Mouse (Mus musculus) heart, postnatal 0 days (tissue): Measurements from ENCODE around the gene Selenbp1. TPM values are rescaled to one million over a fixed set of nuclear protein-coding genes. Genes with fewer than 3 reads are reported as not detected.

ENCODE experiments used
- ATAC-seq: fragments of 200-750 bp; cut with Nextera tagmentation; 2 replicates; pipeline ENCODE4 v1.8.0; 2017; ENCODE audit warnings: low read depth, moderate number of reproducible peaks, moderate library complexity; ENCODE audit not compliant: insufficient read depth
- DNase-seq: peaks from one replicate; pipeline ENCODE4 v3.0.0-alpha.2; 2016; ENCODE audit warnings: low spot score
- H3K27ac ChIP-seq: fragments of 300-500 bp; sonication (generic); 2 replicates; pipeline ENCODE4 v1.5.1; 2014; ENCODE audit warnings: low read depth, mild to moderate bottlenecking
- H3K27me3 ChIP-seq: fragments of 300-500 bp; sonication (generic); 2 replicates; pipeline ENCODE4 v1.6.1; 2014; ENCODE audit warnings: low read length, mixed read lengths; ENCODE audit not compliant: control insufficient read depth, insufficient read depth
- H3K36me3 ChIP-seq: fragments of 300-500 bp; sonication (generic); replicated peaks from 2 replicates; pipeline ENCODE4 v1.6.1; 2014; ENCODE audit warnings: low read length, mixed read lengths; ENCODE audit not compliant: control insufficient read depth, insufficient read depth
- H3K4me1 ChIP-seq: fragments of 300-500 bp; sonication (generic); 2 replicates; pipeline ENCODE4 v1.6.1; 2014; ENCODE audit warnings: antibody characterized with exemption; ENCODE audit not compliant: control insufficient read depth, insufficient read depth
- H3K4me2 ChIP-seq: fragments of 300-500 bp; sonication (generic); 2 replicates; pipeline ENCODE4 v1.6.1; 2014; ENCODE audit warnings: low read depth, mild to moderate bottlenecking, low read length, moderate library complexity
- H3K4me3 ChIP-seq: fragments of 300-500 bp; sonication (generic); 2 replicates; pipeline ENCODE4 v1.5.1; 2014; ENCODE audit warnings: low read depth, low read length
- H3K9ac ChIP-seq: fragments of 300-500 bp; sonication (generic); replicated peaks from 2 replicates; pipeline ENCODE4 v1.6.1; 2014; ENCODE audit warnings: low read depth, low read length, mixed read lengths
- H3K9me3 ChIP-seq: fragments of 300-500 bp; sonication (generic); replicated peaks from 2 replicates; pipeline ENCODE4 v1.6.1; 2016; ENCODE audit warnings: low read length; ENCODE audit not compliant: control insufficient read depth
- CTCF ChIP-seq: IDR thresholded peaks from 2 replicates; pipeline ENCODE4 v1.5.1; 2016; ENCODE audit warnings: antibody characterized with exemption, control low read depth, low read depth
- EP300 ChIP-seq: IDR thresholded peaks from 2 replicates; pipeline ENCODE4 v1.6.1; 2016; ENCODE audit warnings: antibody characterized with exemption, low read depth
- WGBS: fragments of 180-500 bp; shearing (Covaris S2); extraction: QIAGEN DNeasy Blood & Tissue Kit; methylation state at CpG from one replicate; pipeline ENCODE4 v1.1.7; 2014; 5-methylcytosine and 5-hydroxymethylcytosine counted together
- polyA plus RNA-seq: library from polyadenylated mRNA; unstranded; fragments of >200 nt; fragmentation: Nextera tagmentation; extraction: Ambion mirVana; gene quantifications from 2 replicates; pipeline ENCODE4 v1.2.1, GENCODE M21; 2015
- total RNA-seq: library from RNA; depleted of rRNA; stranded (reverse); fragments of >200 nt; gene quantifications from 2 replicates; pipeline ENCODE4 v1.2.3, GENCODE M21; 2014; ENCODE audit warnings: low replicate concordance

The Selenbp1 gene
- total and polyA plus RNA-seq, 2 experiments from 2014 or later, result 101 to 212 TPM

- Histone ChIP-seq H3K4me3 (no peak overlapping the region), H3K27me3 (no peaks in the 10 kb centered on the region), H3K4me1 (peaks cover 15% of the 10 kb centered on the region), H3K9me3 (no peaks in the 10 kb centered on the region), H3K36me3 (0 out of 2 replicates have a peak, but pooled peaks cover under 1% of the 10 kb centered on the region), H3K27ac (no peak overlapping the region), H3K4me2 (no peak overlapping the region), H3K9ac (no peak overlapping the region)
- DNase-seq (no peak), ATAC-seq (no peak)
- WGBS, result 52% methylated on average over 3 of the region's 3 CpGs
- TF ChIP-seq EP300, result no peak
- TF ChIP-seq CTCF, result no peak
Observed at GRCm38 (mm10) chr3:94972552-94972951, 39.7 kb downstream of the Selenbp1 start.

DNA sequence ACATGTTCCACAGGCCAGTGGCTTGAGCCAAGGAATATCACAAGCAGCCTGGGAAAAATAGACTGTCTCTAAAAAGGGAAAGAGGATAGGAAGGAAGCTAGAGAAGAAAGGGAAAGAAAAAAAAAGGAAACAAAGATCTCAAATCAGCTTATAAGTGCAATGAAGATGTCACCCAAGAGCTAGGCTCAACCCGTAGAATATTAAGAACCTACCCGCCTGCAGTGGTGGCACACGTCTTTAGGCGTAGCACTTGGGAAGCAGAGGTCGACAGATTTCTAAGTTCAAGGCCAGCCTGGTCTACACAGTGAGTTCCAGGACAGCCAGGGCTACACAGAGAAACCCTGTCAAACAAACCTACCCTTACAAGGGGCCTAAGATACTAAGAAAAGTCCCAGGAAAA is 40.8 kb downstream of the Selenbp1 start:
- 93% methylated on average over 5 of the region's 5 CpGs for WGBS
- TF ChIP-seq EP300 (no peak), CTCF (no peak)
- DNase-seq (no peak), ATAC-seq (no peak)
- H3K9me3 ChIP-seq, result no peaks in the 10 kb centered on the region
- H3K4me3 ChIP-seq, result no peak overlapping the region
- 0 out of 2 replicates have a peak, but pooled peaks cover 6% of the 10 kb centered on the region for H3K36me3 ChIP-seq
- H3K27ac ChIP-seq, result no peak overlapping the region
- no peaks in the 10 kb centered on the region for H3K27me3 ChIP-seq
- peaks cover 15% of the 10 kb centered on the region for H3K4me1 ChIP-seq
- H3K9ac ChIP-seq, result no peak overlapping the region
- H3K4me2 ChIP-seq, result no peak overlapping the region

DNA sequence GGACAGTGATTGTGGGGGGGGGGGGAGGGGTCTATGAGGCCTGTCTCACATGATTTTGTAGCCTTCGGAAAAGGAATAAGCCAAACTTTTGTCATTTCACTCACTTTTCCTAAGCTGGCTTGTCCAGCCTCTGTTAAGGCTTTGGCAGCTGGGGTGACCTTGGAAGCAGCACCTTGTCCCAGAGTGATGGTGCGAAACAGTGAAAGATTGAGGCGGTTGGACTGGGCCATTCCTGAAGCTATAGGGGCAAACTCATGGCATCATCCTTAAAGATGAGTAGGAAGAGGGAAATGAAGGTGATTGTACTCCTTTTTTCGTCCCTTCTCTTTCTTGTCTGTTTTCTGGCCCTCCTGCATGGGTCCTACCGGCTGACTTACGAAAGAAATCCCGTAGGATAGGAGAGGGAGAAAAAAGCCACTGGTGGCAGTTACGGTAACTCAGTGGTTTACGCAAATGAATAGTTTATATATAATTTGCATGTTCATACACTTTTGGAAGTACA is 41.2 kb downstream of the Selenbp1 start:
- no peak for DNase-seq
- peak overlapping the region; percentile 98 for H3K4me3 ChIP-seq
- 20% methylated on average over 9 of the region's 9 CpGs for WGBS
- 0 out of 2 replicates have a peak, but pooled peaks cover 6% of the 10 kb centered on the region for H3K36me3 ChIP-seq
- H3K27ac ChIP-seq, result peak overlapping the region; percentile 49
- ATAC-seq, result no peak
- no peaks in the 10 kb centered on the region for H3K27me3 ChIP-seq
- peak overlapping the region; percentile 75 for H3K4me2 ChIP-seq
- TF ChIP-seq CTCF (no peak), EP300 (no peak)
- no peaks in the 10 kb centered on the region for H3K9me3 ChIP-seq
- H3K4me1 ChIP-seq, result peaks cover 15% of the 10 kb centered on the region
- H3K9ac ChIP-seq, result peak overlapping the region; percentile 59

DNA sequence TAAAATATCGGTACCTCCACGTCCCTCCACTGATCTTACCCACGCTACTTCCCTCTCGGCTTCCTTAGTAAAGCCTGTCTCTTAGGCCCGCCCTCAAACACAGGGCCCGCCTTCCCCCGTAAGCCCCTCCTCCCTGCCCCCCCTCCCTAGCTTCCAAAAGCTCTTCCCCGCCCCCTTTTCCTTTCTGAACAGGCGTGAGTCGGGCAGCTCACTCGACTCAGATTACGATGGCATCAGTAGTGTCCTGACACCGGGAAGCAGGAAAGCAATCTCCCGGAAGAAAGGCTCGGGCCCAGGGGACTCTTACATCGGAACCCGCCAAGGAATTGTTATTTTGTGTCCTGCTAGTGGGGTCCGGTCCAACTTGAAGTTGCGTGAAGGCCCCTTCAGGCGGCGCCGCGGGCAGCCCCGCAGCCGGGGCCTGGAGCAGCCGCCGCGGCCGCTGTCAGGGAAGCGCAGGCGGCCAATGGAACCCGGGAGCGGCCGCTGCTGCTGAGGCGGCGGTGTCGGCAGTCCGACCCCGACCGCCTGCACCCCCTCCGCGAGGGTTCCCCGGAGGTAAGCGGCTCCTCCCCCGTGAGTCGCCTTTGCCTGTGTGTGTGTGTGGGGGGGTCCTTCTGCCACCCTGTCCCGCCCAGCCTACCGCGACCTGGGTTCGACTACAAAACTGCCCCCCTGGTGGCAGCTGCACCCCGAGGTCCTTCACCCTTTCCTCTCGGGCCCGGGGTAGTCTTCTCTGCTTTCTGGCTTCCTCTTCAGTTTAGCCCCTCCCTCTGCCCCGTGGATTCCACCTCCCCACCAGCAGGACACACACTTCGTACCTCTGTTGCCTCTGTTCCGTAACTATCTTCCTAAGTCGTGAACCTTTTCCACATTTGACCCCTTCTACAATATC is 41.9 kb downstream of the Selenbp1 start, which contains the start of gene Pi4kb:
Gene Pi4kb (plus strand): TSS at position 204 of the 895 bp plus-strand sequence.
- peak; percentile 94 for DNase-seq
- TF ChIP-seq EP300 (peak; percentile 74; the same call in 1 of the 2 replicates), CTCF (0 out of 2 replicates have a peak, but pooled peaks have one; percentile 2)
- H3K9ac ChIP-seq, result peak within 1 kb of the TSS; percentile 98
- peaks cover 15% of the 10 kb centered on the region for H3K4me1 ChIP-seq
- H3K4me3 ChIP-seq, result peak within 1 kb of the TSS; percentile 98
- H3K4me2 ChIP-seq, result peak within 1 kb of the TSS; percentile 75
- peak; percentile 92 for ATAC-seq
- H3K27me3 ChIP-seq, result no peaks in the 10 kb centered on the region
- 0 out of 2 replicates have a peak, but pooled peaks cover 10% of the 10 kb centered on the region for H3K36me3 ChIP-seq
- under 1% methylated on average over 51 of the region's 57 CpGs for WGBS
- no peaks in the 10 kb centered on the region for H3K9me3 ChIP-seq
- peak within 1 kb of the TSS; percentile 95 for H3K27ac ChIP-seq

GRCm38 (mm10) chr3:94984312-94984711 is 51.5 kb downstream of the Selenbp1 start:
- no peak for TF ChIP-seq EP300
- TF ChIP-seq CTCF, result no peak
- Histone ChIP-seq H3K27ac (no peak overlapping the region), H3K9ac (no peak overlapping the region), H3K36me3 (peaks cover 26% of the 10 kb centered on the region), H3K4me1 (peaks cover 36% of the 10 kb centered on the region), H3K27me3 (no peaks in the 10 kb centered on the region), H3K9me3 (no peaks in the 10 kb centered on the region), H3K4me2 (no peak overlapping the region), H3K4me3 (no peak overlapping the region)
- DNase-seq (no peak), ATAC-seq (no peak)
- WGBS, result 88% methylated on average over 11 of the region's 11 CpGs
